Mouse (Mus musculus): ENCODE results near the gene D1Pas1. TPM values are rescaled to one million over a fixed set of nuclear protein-coding genes. Genes with fewer than 3 reads are reported as not detected.
A peak's percentile ranks its signal among the peaks of the same experiment; 100 is the strongest.

Gene D1Pas1
- total RNA-seq, 1 experiment: 13.9 TPM

DNA sequence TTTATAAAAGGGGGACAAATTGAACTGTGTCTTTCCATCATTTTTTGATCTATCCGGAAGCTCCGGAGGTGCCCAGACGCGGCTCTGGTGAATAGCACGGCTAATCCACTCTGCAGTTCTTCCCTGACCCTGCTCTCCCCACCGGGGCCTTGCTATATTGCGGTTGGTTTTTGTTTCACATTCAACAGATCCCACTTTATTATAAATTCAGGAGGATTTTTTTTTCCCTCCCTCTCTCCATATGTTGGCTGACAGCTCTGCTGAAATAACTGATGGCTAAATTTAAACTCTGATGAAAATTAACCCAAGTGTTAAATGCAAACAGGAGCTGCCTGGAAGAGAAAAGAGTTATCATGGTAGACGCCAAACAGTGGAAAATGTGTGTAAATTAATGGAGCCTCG is 21.1 kb downstream of the D1Pas1 start:
- Histone ChIP-seq H3K4me1 (ENCODE audit: control insufficient read depth in 2 of 2, insufficient read depth in 2 of 2, low read length in 2 of 2, poor library complexity in 1 of 2) (no peaks in the 10 kb centered on the region), H3K9ac (ENCODE audit: insufficient read depth, low read depth, low read length, poor library complexity, severe bottlenecking) (no peak overlapping the region), H3K9me3 (ENCODE audit: control insufficient read depth, insufficient read depth, low read depth, low read length) (no peaks in the 10 kb centered on the region), H3K36me3 (ENCODE audit: control insufficient read depth, insufficient read depth, low read length, poor library complexity, severe bottlenecking) (no peaks in the 10 kb centered on the region), H3K27ac (ENCODE audit: insufficient read depth, low read depth, low read length, poor library complexity, severe bottlenecking) (no peak overlapping the region), H3K4me3 (ENCODE audit: insufficient read depth in 1 of 2, low read depth in 1 of 2, low read length in 2 of 2, poor library complexity in 1 of 2, severe bottlenecking in 1 of 2) (no peak overlapping the region)
- no peak for DNase-seq (ENCODE audit: low read depth, low spot score)
- no peak for TF ChIP-seq ZC3H11A (IDR thresholded peaks at IDR 0.05; ENCODE audit: borderline replicate concordance, low read depth, low read length)
- TF ChIP-seq HCFC1 (IDR thresholded peaks at IDR 0.05; ENCODE audit: borderline replicate concordance, insufficient read depth, low read length): no peak
- TF ChIP-seq MAFK (IDR thresholded peaks at IDR 0.05; ENCODE audit: insufficient read depth, low read depth, low read length): no peak
- no peak for TF ChIP-seq ZNF384 (IDR thresholded peaks at IDR 0.05; ENCODE audit: low read depth, low read length)
- TF ChIP-seq CHD2 (IDR thresholded peaks at IDR 0.05; ENCODE audit: low read depth, low read length): no peak
- in situ Hi-C loops (cut with MboI; ENCODE audit: low sequenced_read_pairs in 2 of 2, unreplicated experiment in 2 of 2): no loop called here

DNA sequence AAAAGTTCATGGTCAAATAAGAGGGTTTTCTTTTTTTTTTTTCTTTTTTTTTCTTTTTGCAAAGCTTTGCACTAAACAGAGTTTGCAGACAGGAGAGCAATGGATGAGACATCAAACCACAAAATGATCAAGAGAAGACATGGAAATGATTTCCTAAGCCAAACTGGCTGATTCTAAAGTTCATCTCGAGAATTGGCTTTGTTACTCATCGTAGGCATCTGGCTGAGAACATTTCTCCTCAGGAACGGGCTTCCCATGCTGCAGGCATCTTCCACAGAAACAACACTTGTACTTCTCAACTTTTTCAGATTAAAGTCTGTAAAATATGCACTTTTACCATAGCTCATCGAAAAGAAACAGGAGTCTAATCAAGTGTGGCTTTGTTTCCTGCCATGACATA is 21.6 kb downstream of the D1Pas1 start:
- TF ChIP-seq ZC3H11A (IDR thresholded peaks at IDR 0.05; ENCODE audit: borderline replicate concordance, low read depth, low read length) (no peak), MAFK (IDR thresholded peaks at IDR 0.05; ENCODE audit: insufficient read depth, low read depth, low read length) (no peak), ZNF384 (IDR thresholded peaks at IDR 0.05; ENCODE audit: low read depth, low read length) (no peak), HCFC1 (IDR thresholded peaks at IDR 0.05; ENCODE audit: borderline replicate concordance, insufficient read depth, low read length) (no peak), CHD2 (IDR thresholded peaks at IDR 0.05; ENCODE audit: low read depth, low read length) (no peak)
- in situ Hi-C loops (cut with MboI; ENCODE audit: low sequenced_read_pairs in 2 of 2, unreplicated experiment in 2 of 2): no loop called here
- H3K4me3 ChIP-seq (ENCODE audit: insufficient read depth in 1 of 2, low read depth in 1 of 2, low read length in 2 of 2, poor library complexity in 1 of 2, severe bottlenecking in 1 of 2): no peak overlapping the region

DNA sequence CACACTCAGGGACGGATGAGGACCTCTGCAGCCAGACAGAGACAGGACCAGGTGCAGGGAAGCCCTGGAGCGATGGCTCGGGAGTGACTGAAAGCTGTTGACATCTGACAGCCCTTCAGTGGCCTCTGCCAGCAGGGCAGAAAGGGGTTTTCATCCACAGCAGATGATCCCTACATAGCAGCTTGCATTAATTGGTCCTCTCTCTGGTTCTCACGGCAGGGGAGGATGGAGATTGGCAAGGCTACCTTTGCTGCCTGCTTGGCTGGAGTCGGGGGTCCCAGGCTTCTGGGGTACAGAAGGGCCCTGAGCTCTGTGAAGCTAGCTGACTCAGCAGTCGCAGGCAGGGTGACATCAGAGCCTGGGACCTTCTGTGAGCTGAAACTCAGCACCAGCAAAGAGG is 24.3 kb downstream of the D1Pas1 start:
- no peak overlapping the region for H3K9ac ChIP-seq (ENCODE audit: insufficient read depth, low read depth, low read length, poor library complexity, severe bottlenecking)
- in situ Hi-C loops (cut with MboI; ENCODE audit: low sequenced_read_pairs in 2 of 2, unreplicated experiment in 2 of 2): no loop called here
- no peak for DNase-seq (ENCODE audit: low read depth, low spot score)
- TF ChIP-seq ZC3H11A (IDR thresholded peaks at IDR 0.05; ENCODE audit: borderline replicate concordance, low read depth, low read length): no peak
- TF ChIP-seq MAFK (IDR thresholded peaks at IDR 0.05; ENCODE audit: insufficient read depth, low read depth, low read length): peak; percentile 47; the same call in 1 of the 2 replicates
- no peak for TF ChIP-seq HCFC1 (IDR thresholded peaks at IDR 0.05; ENCODE audit: borderline replicate concordance, insufficient read depth, low read length)
- TF ChIP-seq ZNF384 (IDR thresholded peaks at IDR 0.05; ENCODE audit: low read depth, low read length): no peak
- no peak for TF ChIP-seq CHD2 (IDR thresholded peaks at IDR 0.05; ENCODE audit: low read depth, low read length)
- H3K4me1 ChIP-seq (ENCODE audit: control insufficient read depth in 2 of 2, insufficient read depth in 2 of 2, low read length in 2 of 2, poor library complexity in 1 of 2): no peaks in the 10 kb centered on the region
- H3K27ac ChIP-seq (ENCODE audit: insufficient read depth, low read depth, low read length, poor library complexity, severe bottlenecking): no peak overlapping the region
- H3K36me3 ChIP-seq (ENCODE audit: control insufficient read depth, insufficient read depth, low read length, poor library complexity, severe bottlenecking): no peaks in the 10 kb centered on the region
- no peaks in the 10 kb centered on the region for H3K9me3 ChIP-seq (ENCODE audit: control insufficient read depth, insufficient read depth, low read depth, low read length)
- H3K4me3 ChIP-seq (ENCODE audit: insufficient read depth in 1 of 2, low read depth in 1 of 2, low read length in 2 of 2, poor library complexity in 1 of 2, severe bottlenecking in 1 of 2): no peak overlapping the region

More for the DNA sequence above, 21.6 kb downstream of the D1Pas1 start:
- Histone ChIP-seq H3K27ac (ENCODE audit: insufficient read depth, low read depth, low read length, poor library complexity, severe bottlenecking) (no peak overlapping the region), H3K4me1 (ENCODE audit: control insufficient read depth in 2 of 2, insufficient read depth in 2 of 2, low read length in 2 of 2, poor library complexity in 1 of 2) (no peaks in the 10 kb centered on the region), H3K36me3 (ENCODE audit: control insufficient read depth, insufficient read depth, low read length, poor library complexity, severe bottlenecking) (no peaks in the 10 kb centered on the region), H3K9ac (ENCODE audit: insufficient read depth, low read depth, low read length, poor library complexity, severe bottlenecking) (no peak overlapping the region), H3K9me3 (ENCODE audit: control insufficient read depth, insufficient read depth, low read depth, low read length) (no peaks in the 10 kb centered on the region)
- DNase-seq (ENCODE audit: low read depth, low spot score): no peak

DNA sequence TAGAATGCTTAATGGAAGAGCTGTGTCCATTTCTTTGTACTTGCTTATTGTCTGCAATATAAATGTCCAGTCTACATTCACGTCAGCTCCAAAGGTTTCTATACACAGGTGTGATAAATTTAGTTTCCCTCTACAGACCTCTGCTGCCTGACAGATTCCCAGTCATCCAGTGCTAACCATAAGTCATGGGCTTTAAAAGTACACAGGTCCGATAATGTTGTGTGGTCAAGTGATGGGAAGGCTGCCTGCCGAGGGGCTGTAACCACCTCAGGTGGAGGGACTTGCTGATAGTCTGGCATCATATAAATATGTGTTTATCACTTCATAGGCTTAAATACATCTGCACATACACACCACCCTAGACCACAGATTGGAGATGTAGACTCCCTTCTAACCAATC is 24.9 kb downstream of the D1Pas1 start:
- in situ Hi-C loops (cut with MboI; ENCODE audit: low sequenced_read_pairs in 2 of 2, unreplicated experiment in 2 of 2): no loop called here
- DNase-seq (ENCODE audit: low read depth, low spot score): no peak
- Histone ChIP-seq H3K4me3 (ENCODE audit: insufficient read depth in 1 of 2, low read depth in 1 of 2, low read length in 2 of 2, poor library complexity in 1 of 2, severe bottlenecking in 1 of 2) (no peak overlapping the region), H3K9ac (ENCODE audit: insufficient read depth, low read depth, low read length, poor library complexity, severe bottlenecking) (no peak overlapping the region), H3K27ac (ENCODE audit: insufficient read depth, low read depth, low read length, poor library complexity, severe bottlenecking) (no peak overlapping the region), H3K4me1 (ENCODE audit: control insufficient read depth in 2 of 2, insufficient read depth in 2 of 2, low read length in 2 of 2, poor library complexity in 1 of 2) (no peaks in the 10 kb centered on the region), H3K36me3 (ENCODE audit: control insufficient read depth, insufficient read depth, low read length, poor library complexity, severe bottlenecking) (no peaks in the 10 kb centered on the region), H3K9me3 (ENCODE audit: control insufficient read depth, insufficient read depth, low read depth, low read length) (no peaks in the 10 kb centered on the region)
- TF ChIP-seq ZC3H11A (IDR thresholded peaks at IDR 0.05; ENCODE audit: borderline replicate concordance, low read depth, low read length) (no peak), CHD2 (IDR thresholded peaks at IDR 0.05; ENCODE audit: low read depth, low read length) (no peak), ZNF384 (IDR thresholded peaks at IDR 0.05; ENCODE audit: low read depth, low read length) (no peak), MAFK (IDR thresholded peaks at IDR 0.05; ENCODE audit: insufficient read depth, low read depth, low read length) (no peak), HCFC1 (IDR thresholded peaks at IDR 0.05; ENCODE audit: borderline replicate concordance, insufficient read depth, low read length) (no peak)

All from ES-E14 (cell line).